Mouse (Mus musculus): ENCODE results near the gene Thegl. TPM values are rescaled to one million over a fixed set of nuclear protein-coding genes. Genes with fewer than 3 reads are reported as not detected.
A peak's percentile ranks its signal among the peaks of the same experiment; 100 is the strongest.
"Not testable (repeated sequence)": the region's sequence is repeated elsewhere in the genome, so short reads cannot be mapped to it uniquely, and the experiment has no call there.

The Thegl gene
- total and polyA plus RNA-seq, 3 experiments: not detected

- DNase-seq: peak; percentile 91
These were observed 79.0 kb downstream of the Thegl start for GRCm38 (mm10) chr5:77094510-77095491.

GRCm38 (mm10) chr5:77096194-77096593 is 80.4 kb downstream of the Thegl start:
- DNase-seq: not testable (repeated sequence)

GRCm38 (mm10) chr5:77097686-77098085 is 81.9 kb downstream of the Thegl start:
- peak; percentile 12 for DNase-seq

- DNase-seq: no peak
These were observed 83.1 kb downstream of the Thegl start for GRCm38 (mm10) chr5:77098874-77099273.

- DNase-seq: no peak
These were observed 83.6 kb downstream of the Thegl start for GRCm38 (mm10) chr5:77099317-77099996.

- no peak for DNase-seq
These were observed 84.2 kb downstream of the Thegl start for GRCm38 (mm10) chr5:77099997-77100380.

GRCm38 (mm10) chr5:77100691-77101090 is 84.9 kb downstream of the Thegl start:
- no peak for DNase-seq

- no peak for DNase-seq
These were observed 86.9 kb downstream of the Thegl start for GRCm38 (mm10) chr5:77102522-77103365.

- DNase-seq: no peak
These were observed 91.5 kb downstream of the Thegl start for GRCm38 (mm10) chr5:77107146-77107822.

GRCm38 (mm10) chr5:77108806-77109205 is 93.0 kb downstream of the Thegl start:
- DNase-seq: no peak

GRCm38 (mm10) chr5:77109814-77110213 is 94.0 kb downstream of the Thegl start:
- no peak for DNase-seq

Other genes starting within 250 kb of the Thegl start
- 10 to 100 TPM; 15.4 to 16.2 TPM for gene Aasdh, start 110.5 kb upstream of the Thegl start, total RNA-seq (2021)
- 4.6 and 6.1 TPM in 2 replicates for gene Aasdh, start 110.5 kb upstream of the Thegl start, polyA plus RNA-seq (2012; rRNA removed)
- 100 to 1,000 TPM; 173 to 196 TPM for gene Paics, start 64.7 kb upstream of the Thegl start, total RNA-seq (2021)
- gene Paics, start 64.7 kb upstream of the Thegl start, polyA plus RNA-seq (2012; rRNA removed): 37.4 and 72.8 TPM in 2 replicates
- gene Ppat, start 64.4 kb upstream of the Thegl start, total RNA-seq (2021): 10 to 100 TPM; 13.8 to 18.4 TPM
- gene Ppat, start 64.4 kb upstream of the Thegl start, polyA plus RNA-seq (2012; rRNA removed): 2.2 TPM in 2 replicates
- gene Srp72, start 41.3 kb upstream of the Thegl start, total RNA-seq (2021): 100 to 1,000 TPM; 139 to 145 TPM
- 7.6 and 10.0 TPM in 2 replicates for gene Srp72, start 41.3 kb upstream of the Thegl start, polyA plus RNA-seq (2012; rRNA removed)
- gene Arl9, start 12.0 kb upstream of the Thegl start, total RNA-seq (2021): not detected
- not detected in 2 replicates for gene Arl9, start 12.0 kb upstream of the Thegl start, polyA plus RNA-seq (2012; rRNA removed)
- 1 to 10 TPM; 1.8 to 3.4 TPM for gene Hopx, start 99.1 kb downstream of the Thegl start, total RNA-seq (2021)
- 4.0 and 8.8 TPM in 2 replicates for gene Hopx, start 99.1 kb downstream of the Thegl start, polyA plus RNA-seq (2012; rRNA removed)
- under 1 TPM in 1 of 2 experiments, not detected in 1; 0.52 TPM for gene Spink2, start 195.4 kb downstream of the Thegl start, total RNA-seq (2021)
- gene Spink2, start 195.4 kb downstream of the Thegl start, polyA plus RNA-seq (2012; rRNA removed): 0.20 TPM in 1 of 2 replicates, not detected in the other
- gene Rest, start 249.5 kb downstream of the Thegl start, total RNA-seq (2021): 10 to 100 TPM; 18.9 to 19.6 TPM
- gene Rest, start 249.5 kb downstream of the Thegl start, polyA plus RNA-seq (2012; rRNA removed): 6.9 and 7.8 TPM in 2 replicates

Measured in adrenal gland, adult 2 months (tissue).